Mouse (Mus musculus) liver, embryonic 15.5 days (tissue): ENCODE data around the gene Ctc1. TPM values are rescaled to one million over a fixed set of nuclear protein-coding genes. Genes with fewer than 3 reads are reported as not detected.
A peak's percentile ranks its signal among the peaks of the same experiment; 100 is the strongest.

Experiments
- ATAC-seq: fragments of 200-750 bp; cut with Nextera tagmentation; 2 replicates; pipeline ENCODE4 v1.8.0; 2017; ENCODE audit warnings: moderate number of reproducible peaks, mild to moderate bottlenecking, moderate library complexity; ENCODE audit not compliant: insufficient read depth
- H3K27ac ChIP-seq: fragments of 300-500 bp; sonication (generic); replicated peaks from 2 replicates; pipeline ENCODE4 v1.5.1; 2015; ENCODE audit warnings: mild to moderate bottlenecking, inconsistent platforms
- H3K27me3 ChIP-seq: fragments of 300-500 bp; sonication (generic); 2 replicates; pipeline ENCODE4 v1.6.1; 2015; ENCODE audit warnings: mild to moderate bottlenecking, inconsistent platforms
- H3K36me3 ChIP-seq: fragments of 300-500 bp; sonication (generic); replicated peaks from 2 replicates; pipeline ENCODE4 v1.6.1; 2015; ENCODE audit warnings: moderate library complexity, mild to moderate bottlenecking, inconsistent platforms
- H3K4me1 ChIP-seq: fragments of 300-500 bp; sonication (generic); replicated peaks from 2 replicates; pipeline ENCODE4 v1.6.1; 2015; ENCODE audit warnings: inconsistent platforms
- H3K4me2 ChIP-seq: fragments of 300-500 bp; sonication (generic); 2 replicates; pipeline ENCODE4 v1.6.1; 2015; ENCODE audit warnings: moderate library complexity, mild to moderate bottlenecking, inconsistent platforms
- H3K4me3 ChIP-seq: fragments of 300-500 bp; sonication (generic); replicated peaks from 2 replicates; pipeline ENCODE4 v1.5.1; 2015; ENCODE audit warnings: mild to moderate bottlenecking, inconsistent platforms
- H3K9ac ChIP-seq: fragments of 300-500 bp; sonication (generic); 2 replicates; pipeline ENCODE4 v1.6.1; 2015; ENCODE audit warnings: moderate library complexity, mild to moderate bottlenecking, inconsistent platforms
- H3K9me3 ChIP-seq: fragments of 300-500 bp; sonication (generic); replicated peaks from 2 replicates; pipeline ENCODE4 v1.6.1; 2016; ENCODE audit warnings: inconsistent platforms
- WGBS: fragments of 180-500 bp; shearing (Covaris S2); methylation state at CpG from one replicate; pipeline ENCODE4 v1.1.7; 2015; ENCODE audit warnings: mixed read lengths; ENCODE audit not compliant: insufficient replicate concordance; 5-methylcytosine and 5-hydroxymethylcytosine counted together
- polyA plus RNA-seq: library from polyadenylated mRNA; unstranded; fragments of >200 nt; fragmentation: Nextera tagmentation; extraction: Ambion mirVana; gene quantifications from 2 replicates; pipeline ENCODE4 v1.2.1, GENCODE M21; 2015

Ctc1 gene
- polyA plus RNA-seq, 1 experiment from 2014 or later = 20.9 TPM

GRCm38 (mm10) chr11:69071262-69071661, 55.6 kb downstream of the Ctc1 start:
- Histone ChIP-seq H3K4me1 (peaks cover 73% of the 10 kb centered on the region), H3K9ac (peak overlapping the region; percentile 81), H3K27me3 (no peaks in the 10 kb centered on the region), H3K4me3 (peak overlapping the region; percentile 75), H3K4me2 (peak overlapping the region; percentile 91), H3K27ac (peak overlapping the region; percentile 87), H3K36me3 (no peaks in the 10 kb centered on the region), H3K9me3 (no peaks in the 10 kb centered on the region)
- ATAC-seq = no peak
- WGBS = 28% methylated on average over 9 of the region's 9 CpGs

- Histone ChIP-seq H3K4me3 (peak overlapping the region; percentile 46; the same call in 1 of the 2 replicates), H3K27ac (peak overlapping the region; percentile 90), H3K36me3 (no peaks in the 10 kb centered on the region), H3K9me3 (no peaks in the 10 kb centered on the region), H3K4me2 (peak overlapping the region; percentile 91), H3K9ac (peak overlapping the region; percentile 60; the same call in 1 of the 2 replicates), H3K27me3 (no peaks in the 10 kb centered on the region), H3K4me1 (peaks cover 64% of the 10 kb centered on the region)
- 80% methylated on average over 11 of the region's 11 CpGs for WGBS
- no peak for ATAC-seq
Observed at GRCm38 (mm10) chr11:69072234-69072633, 56.5 kb downstream of the Ctc1 start.

GRCm38 (mm10) chr11:69072666-69073064, 57.0 kb downstream of the Ctc1 start:
- no peaks in the 10 kb centered on the region for H3K27me3 ChIP-seq
- ATAC-seq = no peak
- peak overlapping the region; percentile 60 for H3K9ac ChIP-seq
- H3K36me3 ChIP-seq = no peaks in the 10 kb centered on the region
- peak overlapping the region; percentile 90 for H3K27ac ChIP-seq
- 16% methylated on average over 9 of the region's 9 CpGs for WGBS
- H3K9me3 ChIP-seq = no peaks in the 10 kb centered on the region
- peak overlapping the region; percentile 91 for H3K4me2 ChIP-seq
- peaks cover 60% of the 10 kb centered on the region for H3K4me1 ChIP-seq
- peak overlapping the region; percentile 46 for H3K4me3 ChIP-seq

GRCm38 (mm10) chr11:69073065-69073888, 57.6 kb downstream of the Ctc1 start:
- Histone ChIP-seq H3K27ac (peak overlapping the region; percentile 90), H3K4me2 (peak overlapping the region; percentile 91), H3K4me1 (peaks cover 58% of the 10 kb centered on the region), H3K36me3 (no peaks in the 10 kb centered on the region), H3K27me3 (no peaks in the 10 kb centered on the region), H3K9ac (peak overlapping the region; percentile 60), H3K9me3 (no peaks in the 10 kb centered on the region), H3K4me3 (peak overlapping the region; percentile 46)
- WGBS = under 1% methylated on average over 14 of the region's 14 CpGs
- peak; percentile 71 for ATAC-seq

DNA sequence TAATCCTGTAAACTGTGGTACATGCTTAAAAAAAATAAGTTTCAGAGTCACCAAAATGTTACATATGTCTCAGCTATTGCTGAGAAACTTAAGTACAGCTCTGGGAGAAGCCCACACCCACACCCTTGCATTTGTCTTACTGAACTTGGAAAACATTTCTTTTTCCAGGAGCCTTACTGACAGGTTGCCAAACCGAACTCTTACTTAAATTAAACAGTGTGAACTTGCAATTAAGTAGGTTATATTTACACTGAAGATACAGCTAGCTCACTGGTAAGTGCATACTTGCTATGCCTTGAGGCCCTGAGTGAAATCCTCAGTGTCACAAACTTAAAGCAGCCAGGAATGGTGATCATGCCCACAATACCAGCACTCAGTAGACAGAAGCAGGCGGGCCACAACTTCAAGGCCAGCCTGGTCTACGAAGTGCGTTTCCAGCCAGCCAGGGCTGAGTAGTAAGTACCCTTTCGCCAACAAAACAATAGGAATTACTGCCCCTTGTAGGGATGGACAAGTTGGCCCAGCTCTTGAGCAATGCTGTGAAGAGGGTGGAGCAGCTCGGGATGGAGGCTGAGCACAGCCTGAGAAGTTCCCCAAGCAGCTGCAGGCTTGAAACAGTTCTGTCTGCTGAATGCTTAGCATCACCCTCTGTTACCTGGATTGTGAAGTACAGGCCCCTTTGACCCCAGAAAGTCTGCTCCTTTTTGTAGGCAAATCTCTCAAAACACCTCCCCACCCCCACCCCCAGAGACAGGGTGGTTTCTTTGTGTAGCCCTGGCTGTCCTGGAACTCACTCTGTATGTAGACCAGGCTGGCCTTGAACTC, 58.5 kb downstream of the Ctc1 start:
- no peaks in the 10 kb centered on the region for H3K36me3 ChIP-seq
- WGBS = 46% methylated on average over 6 of the region's 6 CpGs
- ATAC-seq = no peak
- 0 out of 2 replicates have a peak overlapping the region, but pooled peaks have one; percentile 1 for H3K4me2 ChIP-seq
- peak overlapping the region; percentile 60; the same call in 1 of the 2 replicates for H3K9ac ChIP-seq
- no peak overlapping the region for H3K4me3 ChIP-seq
- no peaks in the 10 kb centered on the region for H3K27me3 ChIP-seq
- peak overlapping the region; percentile 90 for H3K27ac ChIP-seq
- no peaks in the 10 kb centered on the region for H3K9me3 ChIP-seq
- peaks cover 58% of the 10 kb centered on the region for H3K4me1 ChIP-seq

- H3K4me3 ChIP-seq = no peak overlapping the region
- H3K36me3 ChIP-seq = no peaks in the 10 kb centered on the region
- H3K27ac ChIP-seq = peak overlapping the region; percentile 90
- ATAC-seq = no peak
- no peaks in the 10 kb centered on the region for H3K9me3 ChIP-seq
- H3K27me3 ChIP-seq = no peaks in the 10 kb centered on the region
- 0 out of 2 replicates have a peak overlapping the region, but pooled peaks have one; percentile 1 for H3K4me2 ChIP-seq
- peaks cover 54% of the 10 kb centered on the region for H3K4me1 ChIP-seq
- peak overlapping the region; percentile 60; the same call in 1 of the 2 replicates for H3K9ac ChIP-seq
- WGBS = 52% methylated on average over 2 of the region's 2 CpGs
Observed at GRCm38 (mm10) chr11:69074776-69075069, 59.0 kb downstream of the Ctc1 start.

GRCm38 (mm10) chr11:69075764-69076479, 60.2 kb downstream of the Ctc1 start:
- Histone ChIP-seq H3K4me1 (peaks cover 49% of the 10 kb centered on the region), H3K27me3 (no peaks in the 10 kb centered on the region), H3K9me3 (no peaks in the 10 kb centered on the region), H3K9ac (no peak overlapping the region), H3K4me3 (no peak overlapping the region), H3K36me3 (no peaks in the 10 kb centered on the region), H3K27ac (no peak overlapping the region), H3K4me2 (no peak overlapping the region)
- 39% methylated on average over 9 of the region's 9 CpGs for WGBS
- no peak for ATAC-seq

DNA sequence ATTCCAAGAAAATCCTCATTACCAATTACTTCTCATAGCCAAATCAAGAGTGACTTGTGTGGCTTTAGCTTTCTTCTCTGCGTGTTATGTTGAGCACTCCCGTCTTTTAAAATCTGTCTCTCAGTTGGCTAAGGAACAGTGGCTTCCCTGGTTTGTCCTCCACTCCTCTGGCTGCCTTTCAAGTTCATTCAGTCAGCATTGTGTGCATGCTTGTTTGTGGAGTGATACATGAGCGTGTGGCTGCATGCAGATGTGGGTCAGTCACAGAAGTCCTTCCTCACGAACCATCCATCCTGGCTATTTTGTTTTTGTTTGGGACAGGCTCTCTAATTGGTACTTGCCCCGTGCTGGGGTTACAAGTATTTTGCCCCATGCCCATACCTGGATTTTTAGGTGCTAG, 60.9 kb downstream of the Ctc1 start:
- no peak for ATAC-seq
- 68% methylated on average over 5 of the region's 5 CpGs for WGBS
- H3K9ac ChIP-seq = no peak overlapping the region
- no peak overlapping the region for H3K4me3 ChIP-seq
- H3K9me3 ChIP-seq = no peaks in the 10 kb centered on the region
- H3K4me1 ChIP-seq = peaks cover 42% of the 10 kb centered on the region
- no peak overlapping the region for H3K4me2 ChIP-seq
- no peak overlapping the region for H3K27ac ChIP-seq
- no peaks in the 10 kb centered on the region; the same call in 1 of the 2 replicates for H3K27me3 ChIP-seq
- no peaks in the 10 kb centered on the region for H3K36me3 ChIP-seq

GRCm38 (mm10) chr11:69077316-69077715, 61.6 kb downstream of the Ctc1 start:
- 74% methylated on average over 9 of the region's 9 CpGs for WGBS
- Histone ChIP-seq H3K4me3 (no peak overlapping the region), H3K4me2 (no peak overlapping the region), H3K27me3 (no peaks in the 10 kb centered on the region; the same call in 1 of the 2 replicates), H3K9ac (no peak overlapping the region; the same call in 1 of the 2 replicates), H3K4me1 (peaks cover 35% of the 10 kb centered on the region), H3K36me3 (no peaks in the 10 kb centered on the region), H3K9me3 (no peaks in the 10 kb centered on the region), H3K27ac (no peak overlapping the region)
- no peak for ATAC-seq

DNA sequence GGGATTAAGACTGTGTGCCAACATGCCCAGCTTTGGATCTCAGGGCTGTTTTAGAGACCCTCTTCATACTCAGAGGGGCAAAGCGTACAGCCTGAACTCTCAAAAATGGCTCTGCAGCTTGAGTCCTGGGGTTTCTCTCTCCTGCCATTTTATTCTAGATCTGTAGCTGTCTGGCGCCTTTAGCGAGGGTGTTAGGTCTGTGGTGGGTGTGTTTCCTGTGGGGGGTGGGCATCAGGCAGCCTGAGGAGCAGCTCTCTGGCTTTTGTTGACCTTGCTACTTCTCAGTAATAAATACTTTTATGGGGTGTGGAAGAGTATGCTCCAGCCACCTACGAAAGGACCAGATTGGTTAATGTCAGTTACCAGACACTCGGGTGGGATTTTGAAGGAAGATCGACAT, 62.3 kb downstream of the Ctc1 start:
- Histone ChIP-seq H3K4me3 (no peak overlapping the region), H3K27me3 (peaks cover 6% of the 10 kb centered on the region; the same call in 1 of the 2 replicates), H3K36me3 (no peaks in the 10 kb centered on the region), H3K9ac (no peak overlapping the region), H3K27ac (no peak overlapping the region), H3K4me2 (no peak overlapping the region), H3K9me3 (no peaks in the 10 kb centered on the region), H3K4me1 (peaks cover 29% of the 10 kb centered on the region)
- WGBS = 70% methylated on average over 6 of the region's 6 CpGs
- ATAC-seq = no peak
